Mouse (Mus musculus): ENCODE results near the gene Eml5.

GRCm38 (mm10) chr12:98900881-98901801, at the start of gene Eml5:
- TF ChIP-seq CTCF (IDR thresholded peaks at IDR 0.05) (peak; percentile 22; the same call in 1 of the 2 replicates), POLR2A (IDR thresholded peaks at IDR 0.05; ENCODE audit: insufficient read depth, low read depth, low read length) (no peak), EP300 (IDR thresholded peaks at IDR 0.05; ENCODE audit: insufficient read depth, low read depth, low read length) (no peak)

Measured in heart, adult 2 months (tissue).